Mouse (Mus musculus): Measurements from ENCODE around the gene Ccdc97.

The Ccdc97 gene

GRCm38 (mm10) chr7:25688810-25689586 lies 29.9 kb downstream of the Ccdc97 start:
- DNase-seq (ENCODE audit: low spot score) = peak; percentile 61

- DNase-seq (ENCODE audit: low spot score) = no peak
Observed at GRCm38 (mm10) chr7:25687811-25688401, 31.0 kb downstream of the Ccdc97 start.

GRCm38 (mm10) chr7:25686680-25687531 lies 32.0 kb downstream of the Ccdc97 start, which contains the start of gene Tgfb1:
Tgfb1 (plus strand) TSS chr7:25687002.
- peak; percentile 56 for DNase-seq (ENCODE audit: low spot score)

GRCm38 (mm10) chr7:25685926-25686470 lies 32.9 kb downstream of the Ccdc97 start:
- no peak for DNase-seq (ENCODE audit: low spot score)

GRCm38 (mm10) chr7:25684659-25685058 lies 34.2 kb downstream of the Ccdc97 start:
- no peak for DNase-seq (ENCODE audit: low spot score)

GRCm38 (mm10) chr7:25683474-25684180 lies 35.3 kb downstream of the Ccdc97 start:
- DNase-seq (ENCODE audit: low spot score) = no peak

- no peak for DNase-seq (ENCODE audit: low spot score)
Observed at GRCm38 (mm10) chr7:25681341-25682231, 37.3 kb downstream of the Ccdc97 start.

- DNase-seq (ENCODE audit: low spot score) = peak; percentile 88
Observed at GRCm38 (mm10) chr7:25680514-25681258, 38.2 kb downstream of the Ccdc97 start, which contains the start of gene B9d2. B9d2 (plus strand) TSS chr7:25680780.

- no peak for DNase-seq (ENCODE audit: low spot score)
Observed at GRCm38 (mm10) chr7:25679971-25680370, 38.9 kb downstream of the Ccdc97 start.

GRCm38 (mm10) chr7:25677013-25677412 lies 41.9 kb downstream of the Ccdc97 start:
- no peak for DNase-seq (ENCODE audit: low spot score)

GRCm38 (mm10) chr7:25676085-25676781 lies 42.7 kb downstream of the Ccdc97 start:
- peak; percentile 70 for DNase-seq (ENCODE audit: low spot score)

- DNase-seq (ENCODE audit: low spot score) = no peak
Observed at GRCm38 (mm10) chr7:25675405-25675804, 43.5 kb downstream of the Ccdc97 start.

GRCm38 (mm10) chr7:25674719-25675300 lies 44.1 kb downstream of the Ccdc97 start, which contains the start of gene Tmem91:
Tmem91 (minus strand) TSS chr7:25675166.
- no peak for DNase-seq (ENCODE audit: low spot score)

GRCm38 (mm10) chr7:25674297-25674696 lies 44.6 kb downstream of the Ccdc97 start:
- no peak for DNase-seq (ENCODE audit: low spot score)

- DNase-seq (ENCODE audit: low spot score) = no peak
Observed at GRCm38 (mm10) chr7:25672442-25672841, 46.4 kb downstream of the Ccdc97 start.

- no peak for DNase-seq (ENCODE audit: low spot score)
Observed at GRCm38 (mm10) chr7:25671686-25672085, 47.2 kb downstream of the Ccdc97 start.

- DNase-seq (ENCODE audit: low spot score) = no peak
Observed at GRCm38 (mm10) chr7:25670096-25670495, 48.8 kb downstream of the Ccdc97 start.

GRCm38 (mm10) chr7:25669631-25670030 lies 49.3 kb downstream of the Ccdc97 start:
- no peak for DNase-seq (ENCODE audit: low spot score)

GRCm38 (mm10) chr7:25669158-25669557 lies 49.7 kb downstream of the Ccdc97 start:
- no peak for DNase-seq (ENCODE audit: low spot score)

Data from ovary, adult 18-20 months (tissue).